Mouse (Mus musculus) thymus, adult 2 months (tissue): ENCODE data around the gene Lef1. TPM values are rescaled to one million over a fixed set of nuclear protein-coding genes. Genes with fewer than 3 reads are reported as not detected.

ENCODE experiments used
- DNase-seq: peaks from one replicate; pipeline ENCODE4 v3.0.0; 2021
- H3K27ac ChIP-seq: fragments of 200-500 bp; 2 replicates; pipeline ENCODE4 v1.5.1; 2012; ENCODE audit warnings: low read length, control low read depth; ENCODE audit not compliant: control insufficient read depth, insufficient read depth
- H3K27me3 ChIP-seq: fragments of 200-500 bp; 2 replicates; pipeline ENCODE4 v1.6.1; 2012; ENCODE audit warnings: mild to moderate bottlenecking, low read length, moderate library complexity, mixed read lengths; ENCODE audit not compliant: control insufficient read depth, insufficient read depth
- H3K36me3 ChIP-seq: fragments of 200-500 bp; 2 replicates; pipeline ENCODE4 v1.6.1; 2012; ENCODE audit warnings: mild to moderate bottlenecking, low read length, moderate library complexity; ENCODE audit not compliant: control insufficient read depth, insufficient read depth
- H3K4me1 ChIP-seq: fragments of 200-500 bp; replicated peaks from 2 replicates; pipeline ENCODE4 v1.6.1; 2012; ENCODE audit warnings: low read length; ENCODE audit not compliant: control insufficient read depth, insufficient read depth
- H3K4me3 ChIP-seq: fragments of 200-500 bp; 2 replicates; pipeline ENCODE4 v1.5.1; 2012; ENCODE audit warnings: mild to moderate bottlenecking, low read length, control low read depth, moderate library complexity; ENCODE audit not compliant: control insufficient read depth, insufficient read depth
- CTCF ChIP-seq: fragments of 200-500 bp; IDR thresholded peaks from 2 replicates; pipeline ENCODE4 v1.5.1; 2012; ENCODE audit warnings: mild to moderate bottlenecking, control low read depth, low read length, moderate library complexity, borderline replicate concordance; ENCODE audit not compliant: control insufficient read depth, poor library complexity, insufficient read depth; ENCODE audit errors: extremely low read depth
- POLR2A ChIP-seq: fragments of 200-500 bp; IDR thresholded peaks from 2 replicates; pipeline ENCODE4 v1.6.1; 2012; ENCODE audit warnings: mild to moderate bottlenecking, low read length, control low read depth, moderate library complexity; ENCODE audit not compliant: control insufficient read depth, poor library complexity, insufficient read depth; ENCODE audit errors: extremely low read depth
- WGBS: fragments of 180-500 bp; shearing (Covaris S2); methylation state at CpG from one replicate; pipeline ENCODE4 v1.1.7; 2018; 5-methylcytosine and 5-hydroxymethylcytosine counted together
- polyA plus RNA-seq: library from polyadenylated mRNA; depleted of rRNA; stranded (reverse); fragments of >200 nt; gene quantifications from 2 replicates; pipeline ENCODE4 v1.2.3, GENCODE M21; 2012

Gene Lef1
- polyA plus RNA-seq, 1 experiment: 279 TPM

- H3K36me3 ChIP-seq: peaks cover 19% of the 10 kb centered on the region
- no peak overlapping the region for H3K4me3 ChIP-seq
- H3K27me3 ChIP-seq: no peaks in the 10 kb centered on the region
- DNase-seq: no peak
- no peak overlapping the region for H3K27ac ChIP-seq
- TF ChIP-seq CTCF (no peak), POLR2A (no peak)
- peaks cover 35% of the 10 kb centered on the region for H3K4me1 ChIP-seq
- 84% methylated on average over 18 of the region's 18 CpGs for WGBS
Observed at GRCm38 (mm10) chr3:131137119-131137781, 27.0 kb downstream of the Lef1 start.

- DNase-seq: no peak
- TF ChIP-seq POLR2A (no peak), CTCF (no peak)
- H3K4me1 ChIP-seq: peaks cover 31% of the 10 kb centered on the region
- peaks cover 16% of the 10 kb centered on the region for H3K36me3 ChIP-seq
- WGBS: 69% methylated on average over 9 of the region's 9 CpGs
- H3K4me3 ChIP-seq: no peak overlapping the region
- H3K27ac ChIP-seq: no peak overlapping the region; the same call in 1 of the 2 replicates
- no peaks in the 10 kb centered on the region for H3K27me3 ChIP-seq
Observed at GRCm38 (mm10) chr3:131138224-131138623, 28.0 kb downstream of the Lef1 start.

- TF ChIP-seq POLR2A (no peak), CTCF (no peak)
- H3K36me3 ChIP-seq: peaks cover 16% of the 10 kb centered on the region
- H3K27me3 ChIP-seq: no peaks in the 10 kb centered on the region
- no peak for DNase-seq
- no peak overlapping the region for H3K4me3 ChIP-seq
- peaks cover 29% of the 10 kb centered on the region for H3K4me1 ChIP-seq
- H3K27ac ChIP-seq: no peak overlapping the region
- WGBS: 92% methylated on average over 8 of the region's 8 CpGs
Observed at GRCm38 (mm10) chr3:131138797-131139196, 28.5 kb downstream of the Lef1 start.

GRCm38 (mm10) chr3:131139345-131140090 is 29.2 kb downstream of the Lef1 start:
- TF ChIP-seq POLR2A (no peak), CTCF (no peak)
- WGBS: 34% methylated on average over 14 of the region's 14 CpGs
- Histone ChIP-seq H3K36me3 (peaks cover 20% of the 10 kb centered on the region), H3K4me1 (peaks cover 29% of the 10 kb centered on the region), H3K4me3 (no peak overlapping the region), H3K27me3 (no peaks in the 10 kb centered on the region), H3K27ac (peak overlapping the region; percentile 25; the same call in 1 of the 2 replicates)
- no peak for DNase-seq

- H3K4me1 ChIP-seq: peaks cover 29% of the 10 kb centered on the region
- 94% methylated on average over 7 of the region's 7 CpGs for WGBS
- H3K27ac ChIP-seq: peak overlapping the region; percentile 7; the same call in 1 of the 2 replicates
- H3K36me3 ChIP-seq: peaks cover 24% of the 10 kb centered on the region
- DNase-seq: no peak
- H3K4me3 ChIP-seq: no peak overlapping the region
- no peaks in the 10 kb centered on the region for H3K27me3 ChIP-seq
- no peak for TF ChIP-seq CTCF
- no peak for TF ChIP-seq POLR2A
Observed at GRCm38 (mm10) chr3:131140091-131140462, 29.8 kb downstream of the Lef1 start.

- peak; percentile 68 for DNase-seq
- WGBS: 58% methylated on average over 4 of the region's 4 CpGs
Observed at GRCm38 (mm10) chr3:131141546-131141945, 31.3 kb downstream of the Lef1 start.

More at GRCm38 (mm10) chr3:131141546-131141945, 31.3 kb downstream of the Lef1 start:
- Histone ChIP-seq H3K4me1 (peaks cover 23% of the 10 kb centered on the region), H3K27me3 (no peaks in the 10 kb centered on the region), H3K27ac (no peak overlapping the region), H3K4me3 (no peak overlapping the region), H3K36me3 (peaks cover 24% of the 10 kb centered on the region)
- TF ChIP-seq POLR2A (no peak), CTCF (no peak)
